Mouse (Mus musculus): ENCODE measurements at regions not wholly inside any gene's neighbourhood (a gene's known extent, or its start where the extent isn't known, plus 50 kb on each side); places are given as distances from the start of the nearest gene placed in this dataset.

DNA sequence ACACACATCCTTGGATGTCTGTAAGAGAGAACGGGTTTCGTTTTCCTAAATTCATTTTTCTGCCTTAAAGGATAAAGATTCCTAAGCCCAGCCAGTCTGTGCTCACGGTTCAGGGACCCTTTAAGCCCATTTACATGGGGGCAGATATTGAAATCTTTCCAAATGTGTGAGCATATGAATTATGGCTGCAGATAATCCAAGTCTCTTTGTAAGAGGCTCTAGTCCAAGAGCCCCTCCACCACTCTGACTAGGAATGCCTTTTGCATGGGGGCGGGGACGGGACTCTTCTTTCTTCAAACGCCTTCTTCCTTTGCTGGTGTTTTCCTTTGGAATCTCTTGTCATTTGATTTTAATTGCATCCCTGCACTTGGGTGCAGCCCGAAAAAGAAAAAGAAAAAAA is 54.2 kb upstream of the Mgmt start:
- Histone ChIP-seq H3K27ac (replicated peaks) (peak overlapping the region; percentile 15; the same call in 1 of the 2 replicates), H3K27me3 (no peaks in the 10 kb centered on the region), H3K9me3 (no peaks in the 10 kb centered on the region), H3K4me2 (no peak overlapping the region), H3K4me3 (no peak overlapping the region), H3K4me1 (replicated peaks) (peaks cover 49% of the 10 kb centered on the region), H3K9ac (no peak overlapping the region), H3K36me3 (no peaks in the 10 kb centered on the region)
- WGBS, result 68% methylated on average over 7 of the region's 7 CpGs
- ATAC-seq (ENCODE audit: low read depth), result no peak

DNA sequence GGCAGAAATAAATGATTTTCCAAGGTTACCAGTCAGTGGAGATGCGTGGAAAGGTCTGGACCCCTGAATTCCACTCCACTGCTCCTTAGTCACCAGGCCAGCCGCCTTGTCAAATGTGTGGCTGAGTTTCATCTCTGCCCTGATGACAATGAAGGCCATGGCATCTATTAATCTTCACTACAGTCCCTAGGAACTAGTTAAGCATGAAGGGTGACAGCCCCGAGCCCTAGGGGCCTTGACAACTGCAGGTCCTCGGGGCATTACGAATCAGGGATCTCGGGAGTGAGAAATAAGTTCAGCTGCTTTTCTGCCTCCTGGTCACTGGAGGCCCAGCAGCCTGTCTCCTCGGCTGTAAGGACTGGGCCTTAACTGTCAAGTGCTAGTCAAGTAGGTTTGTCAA is 51.7 kb upstream of the Mgmt start:
- no peaks in the 10 kb centered on the region for H3K36me3 ChIP-seq
- 43% methylated on average over 7 of the region's 7 CpGs for WGBS
- no peak overlapping the region for H3K4me3 ChIP-seq
- ATAC-seq (ENCODE audit: low read depth), result no peak
- H3K9ac ChIP-seq, result no peak overlapping the region
- H3K27ac ChIP-seq (replicated peaks), result no peak overlapping the region
- H3K9me3 ChIP-seq, result no peaks in the 10 kb centered on the region
- no peaks in the 10 kb centered on the region for H3K27me3 ChIP-seq
- H3K4me2 ChIP-seq, result no peak overlapping the region
- peaks cover 62% of the 10 kb centered on the region for H3K4me1 ChIP-seq (replicated peaks)

DNA sequence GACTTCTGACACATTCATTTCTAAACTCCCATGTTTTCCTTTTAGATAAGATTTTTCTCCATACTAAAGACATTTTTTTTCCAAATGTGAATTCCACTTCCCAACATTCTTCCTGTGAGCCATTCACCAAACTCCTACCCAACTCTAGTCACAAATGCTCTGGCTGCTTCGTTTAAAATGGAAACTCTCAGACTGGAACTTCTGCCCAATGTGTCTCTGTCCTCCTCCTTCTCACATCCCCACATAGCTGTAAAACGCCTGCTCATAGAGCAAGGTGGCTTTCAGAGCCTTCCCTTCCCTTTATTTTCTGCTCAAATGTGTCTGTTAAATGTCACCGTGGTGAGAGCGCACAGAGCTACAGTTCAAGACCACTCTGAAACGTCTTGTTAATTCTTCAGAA is 50.1 kb upstream of the Mgmt start:
- Histone ChIP-seq H3K4me3 (no peak overlapping the region), H3K4me1 (replicated peaks) (peaks cover 65% of the 10 kb centered on the region), H3K36me3 (no peaks in the 10 kb centered on the region), H3K27ac (replicated peaks) (peak overlapping the region; percentile 54; the same call in 1 of the 2 replicates), H3K27me3 (no peaks in the 10 kb centered on the region), H3K4me2 (no peak overlapping the region), H3K9ac (no peak overlapping the region), H3K9me3 (no peaks in the 10 kb centered on the region)
- ATAC-seq (ENCODE audit: low read depth), result no peak
- WGBS, result 41% methylated on average over 5 of the region's 5 CpGs
